Mouse (Mus musculus): Measurements from ENCODE around the gene Plcl2.
"Not testable (repeated sequence)": the region's sequence is repeated elsewhere in the genome, so short reads cannot be mapped to it uniquely, and the experiment has no call there.

Gene Plcl2

DNA sequence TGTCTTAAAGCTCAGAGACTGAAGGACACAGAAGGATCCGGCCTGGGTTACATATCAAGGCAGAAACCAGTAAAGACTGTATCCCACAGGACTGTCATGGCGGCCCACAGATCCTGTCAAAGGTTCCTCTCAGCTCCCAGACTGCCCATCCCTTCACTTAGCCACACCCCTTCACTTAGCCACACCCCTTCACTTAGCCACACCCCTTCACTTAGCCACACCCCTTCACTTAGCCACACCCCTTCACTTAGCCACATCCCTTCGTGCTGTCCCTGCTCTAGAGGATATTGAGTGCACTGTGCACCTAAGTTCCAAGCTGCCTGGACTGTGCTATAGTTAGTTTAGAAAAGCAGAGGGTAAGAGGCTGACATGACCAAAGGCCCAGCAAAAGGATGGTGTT, 118.5 kb downstream of the Plcl2 start:
- DNase-seq = no peak

DNA sequence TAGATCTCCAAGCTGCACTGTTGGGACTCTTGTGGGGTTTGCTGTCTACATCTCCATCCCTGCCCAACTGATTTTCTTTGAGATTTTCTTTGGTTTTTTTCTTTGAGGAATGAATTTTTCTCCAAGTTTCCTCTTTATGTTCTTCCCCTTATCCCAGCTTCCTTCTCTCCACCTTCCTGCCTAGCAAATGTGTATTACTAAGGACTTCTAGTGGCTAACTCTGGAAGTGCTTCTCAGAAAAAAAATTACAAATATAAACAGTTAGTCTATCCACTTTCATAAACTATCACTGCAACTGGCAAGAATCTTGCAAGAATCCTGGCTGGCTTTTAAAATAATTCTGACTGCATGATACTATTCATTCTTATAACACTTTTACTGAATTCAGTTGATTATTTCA, 119.5 kb downstream of the Plcl2 start:
- DNase-seq = no peak

DNA sequence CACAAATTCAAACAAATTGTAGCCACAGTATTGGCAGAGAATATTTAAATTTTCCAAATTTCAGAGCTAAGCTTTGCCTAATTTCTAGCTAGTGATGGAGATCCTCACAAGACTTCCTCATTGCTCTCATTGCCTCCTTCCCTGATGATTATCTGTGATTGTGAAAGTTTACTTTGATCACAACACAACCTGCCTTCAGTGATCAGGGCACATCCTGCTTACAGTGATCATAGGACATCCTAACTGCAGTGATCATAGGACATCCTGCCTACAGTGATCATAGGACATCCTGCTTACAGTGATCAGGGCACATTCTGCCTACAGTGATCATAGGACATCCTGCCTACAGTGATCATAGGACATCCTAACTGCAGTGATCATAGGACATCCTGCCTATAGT, 121.8 kb downstream of the Plcl2 start:
- DNase-seq = not testable (repeated sequence)

DNA sequence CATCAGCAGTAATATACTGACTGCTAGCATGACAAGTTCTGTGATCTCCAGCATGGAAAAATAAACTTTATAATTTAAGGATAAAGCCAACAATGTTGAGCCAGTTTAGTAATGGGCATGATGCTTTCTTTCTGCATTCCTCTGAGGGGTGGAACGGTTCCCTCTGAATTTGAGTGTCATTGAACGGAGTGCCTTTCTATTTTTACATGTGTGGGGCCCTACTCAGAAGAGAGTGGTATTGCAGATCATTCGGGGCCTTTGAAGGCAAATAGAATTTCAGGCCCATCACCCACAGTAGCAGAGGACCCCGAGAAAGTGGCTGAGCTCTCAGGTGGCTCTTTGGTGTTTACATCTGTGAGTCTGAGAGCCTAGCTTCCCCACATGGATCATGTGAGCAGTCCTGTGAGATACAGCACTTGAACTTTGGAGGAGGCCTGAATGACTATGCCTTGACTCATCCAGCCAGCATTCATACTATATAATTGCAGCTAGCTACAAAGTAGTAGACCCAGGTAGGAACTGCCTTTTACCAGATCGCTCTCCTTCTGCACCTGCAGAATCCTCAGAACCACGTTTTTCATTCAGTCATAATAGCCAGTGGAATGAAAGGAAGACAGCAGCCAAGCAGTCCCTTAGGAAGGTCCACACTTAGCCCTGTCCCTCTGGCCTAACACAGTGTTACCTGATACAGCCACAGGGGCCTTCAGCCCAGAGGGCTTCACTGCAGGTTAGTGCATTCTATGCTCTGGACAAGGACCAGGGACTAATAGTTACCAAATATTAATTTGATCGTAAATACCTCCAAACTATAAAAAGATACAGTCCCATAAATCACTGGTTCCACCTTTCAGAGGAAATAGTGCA, 125.0 kb downstream of the Plcl2 start:
- DNase-seq = no peak

DNA sequence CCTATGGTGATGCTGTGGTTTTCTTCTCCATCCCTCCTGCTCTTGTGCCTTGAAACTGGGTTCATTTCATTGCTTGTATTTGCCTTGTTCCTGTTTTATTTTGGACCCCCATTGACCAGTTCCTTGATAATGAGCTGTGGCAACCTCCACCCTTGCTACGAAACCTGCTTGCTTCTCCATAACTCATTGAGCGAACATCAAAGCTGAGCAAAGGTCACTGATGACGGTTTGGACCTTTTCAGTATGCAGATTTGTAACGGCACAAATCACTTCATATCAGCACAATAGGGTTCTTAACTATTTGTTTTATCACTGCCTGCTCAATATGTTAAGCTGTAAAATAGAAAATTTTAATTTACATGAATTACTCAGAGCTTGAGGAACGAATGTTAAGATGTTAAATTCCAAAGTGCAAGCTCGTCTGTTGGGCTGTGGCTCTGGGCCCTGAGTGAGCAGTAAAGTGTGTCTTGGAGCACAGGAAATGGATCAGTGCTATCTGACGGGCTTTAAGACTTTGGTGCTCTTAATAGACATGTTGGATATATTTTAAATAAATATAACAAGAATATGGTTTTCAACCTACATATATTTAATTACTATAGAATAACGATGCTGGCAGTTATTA, 126.9 kb downstream of the Plcl2 start:
- DNase-seq = no peak

DNA sequence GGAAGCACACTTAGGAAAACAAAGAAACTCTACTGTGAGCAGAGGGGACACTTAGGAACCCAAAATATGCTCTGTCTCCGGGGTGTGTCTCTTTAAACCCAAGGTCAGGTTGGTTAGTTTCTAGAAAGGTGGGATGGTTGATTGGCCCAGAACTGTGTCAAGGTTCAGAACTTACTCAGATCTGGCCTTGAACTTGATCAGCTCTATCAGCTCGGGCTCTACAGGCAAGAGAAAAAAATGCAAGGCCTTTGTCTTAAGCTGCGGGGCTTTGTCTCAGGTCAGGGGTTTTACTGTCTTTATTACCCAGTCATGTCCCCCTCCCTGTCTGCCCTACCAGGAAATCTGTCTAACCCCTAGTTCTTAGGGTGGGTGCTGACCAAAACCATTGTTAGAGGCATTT, 129.6 kb downstream of the Plcl2 start:
- no peak for DNase-seq

DNA sequence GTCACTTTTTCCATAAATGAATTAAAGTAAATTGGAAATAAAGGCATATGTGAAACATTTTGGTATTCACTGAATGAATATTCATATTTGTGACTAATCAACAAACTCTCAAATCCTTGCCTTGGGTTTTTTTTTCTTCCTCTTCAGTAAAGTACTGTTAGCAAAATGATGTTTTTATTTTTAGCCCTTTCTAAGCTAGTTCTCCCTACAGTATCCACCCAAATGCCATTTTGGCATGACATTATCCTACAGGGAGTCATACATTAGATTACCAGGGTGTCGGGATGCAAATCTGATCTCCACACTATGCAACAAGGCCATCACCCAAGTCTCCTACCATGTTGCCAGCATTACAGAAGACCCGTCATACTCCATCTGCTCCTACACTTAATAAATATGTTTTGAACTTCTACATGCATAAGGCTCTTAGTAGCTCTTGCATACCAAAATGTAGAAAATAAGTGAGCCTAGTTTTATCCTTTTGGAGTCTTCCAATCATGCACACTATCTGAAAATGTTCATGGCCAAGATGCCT, 131.9 kb downstream of the Plcl2 start:
- DNase-seq = no peak

DNA sequence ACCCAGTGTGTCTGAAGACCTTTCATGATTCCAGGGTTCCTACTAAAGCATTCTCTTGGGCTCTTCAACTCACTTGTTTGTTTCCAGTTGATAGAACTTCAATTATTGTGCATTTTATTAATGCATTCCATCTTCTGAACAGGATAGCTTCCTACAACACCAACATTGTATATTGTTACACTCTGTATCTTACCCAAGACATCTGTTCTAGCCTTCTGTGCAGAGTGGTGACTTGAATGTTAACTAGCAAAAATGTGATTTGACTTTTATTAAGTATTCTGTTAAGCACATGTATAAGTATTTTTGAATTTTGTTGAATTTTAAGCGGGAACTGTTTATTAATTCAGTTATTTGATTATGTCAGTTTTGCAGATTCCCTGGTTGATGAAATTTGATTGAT, 132.7 kb downstream of the Plcl2 start:
- no peak for DNase-seq

DNA sequence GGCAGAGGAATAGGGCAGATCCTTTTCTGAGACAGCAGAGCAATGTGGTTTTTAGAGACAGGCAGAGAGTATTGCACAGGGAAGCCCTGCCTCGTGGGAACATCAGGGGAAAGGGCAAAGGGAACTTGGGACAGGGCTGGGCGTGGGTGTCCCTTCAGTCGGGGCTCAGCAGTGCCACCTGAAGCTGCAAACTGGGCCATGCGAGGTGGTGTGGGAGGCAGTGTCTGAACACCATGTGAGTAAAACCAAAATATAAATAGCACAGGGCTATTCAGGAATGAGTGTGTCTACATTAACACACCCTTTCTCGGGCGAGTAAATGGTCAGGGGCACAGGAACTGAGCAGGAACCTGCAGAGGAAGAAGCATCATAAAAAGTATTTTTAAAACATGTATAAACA, 134.2 kb downstream of the Plcl2 start:
- DNase-seq = no peak

DNA sequence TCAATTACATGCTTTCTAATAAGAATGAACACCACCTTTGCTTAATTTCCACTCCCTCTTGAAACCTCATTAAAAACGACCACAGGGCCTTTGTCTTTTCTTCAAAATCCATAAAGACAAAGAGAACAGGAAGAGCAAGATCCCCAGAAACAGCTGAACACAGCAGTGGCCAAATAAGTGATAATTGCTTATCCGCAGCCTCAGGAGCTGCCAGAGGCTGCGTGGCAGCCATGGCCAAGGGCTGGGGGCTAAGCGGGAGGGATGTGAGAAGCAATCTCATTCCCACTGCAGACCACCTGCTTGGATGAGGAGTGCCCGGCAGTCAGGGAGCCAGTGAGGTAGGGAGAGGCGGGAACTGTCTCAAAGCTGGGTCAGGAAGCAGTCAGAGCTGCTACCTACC, 134.8 kb downstream of the Plcl2 start:
- DNase-seq = no peak

DNA sequence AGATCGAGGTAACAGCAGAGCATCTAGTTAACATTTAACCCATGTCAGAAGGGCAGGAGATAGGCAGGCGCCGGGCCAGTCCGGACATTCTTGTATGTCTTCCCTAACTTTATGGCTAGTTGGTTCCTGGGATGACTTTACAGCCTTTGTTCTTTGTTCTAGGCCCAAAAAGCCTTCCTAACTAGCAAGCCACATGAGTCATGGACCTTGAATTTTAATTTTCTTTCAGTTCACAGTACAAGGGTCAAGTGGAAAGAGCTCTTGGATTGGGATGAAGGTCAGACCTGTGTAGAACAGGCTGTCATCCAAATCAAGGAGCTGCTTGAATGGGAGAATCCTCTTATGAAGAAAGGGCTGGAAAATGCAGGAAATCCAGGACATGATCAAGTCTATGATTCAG, 138.9 kb downstream of the Plcl2 start:
- not testable (repeated sequence) for DNase-seq

DNA sequence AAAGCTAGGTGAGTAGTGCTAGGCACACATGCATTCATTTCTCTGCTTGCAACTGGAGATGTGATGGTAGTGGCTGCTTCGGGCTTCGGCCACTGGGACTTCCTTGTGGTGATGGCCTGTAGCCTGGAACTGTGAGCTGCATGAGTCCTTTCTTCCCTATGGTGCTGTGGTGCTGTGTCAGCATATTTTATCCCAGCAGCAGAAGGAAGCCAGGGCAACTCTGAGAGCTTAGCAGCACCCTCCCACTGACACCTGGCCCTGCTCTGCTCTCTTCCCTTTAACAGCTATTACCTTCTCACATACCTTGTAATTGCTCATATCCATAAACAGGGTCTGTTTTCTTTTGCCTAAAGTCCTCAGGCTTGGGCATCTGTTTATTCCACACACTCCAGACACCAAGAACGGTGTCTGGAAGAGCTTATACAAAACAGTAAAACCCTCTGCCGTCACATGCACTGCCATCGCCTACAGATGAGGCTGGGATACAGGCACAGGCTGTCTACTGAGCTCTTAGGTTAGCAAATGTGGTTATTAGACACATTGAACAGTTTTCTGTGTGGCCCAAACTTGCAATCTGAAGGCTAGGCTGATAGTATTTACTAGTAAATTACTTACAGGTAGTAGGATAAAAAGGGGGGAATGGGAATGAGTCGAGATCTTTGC, 139.7 kb downstream of the Plcl2 start:
- no peak for DNase-seq

DNA sequence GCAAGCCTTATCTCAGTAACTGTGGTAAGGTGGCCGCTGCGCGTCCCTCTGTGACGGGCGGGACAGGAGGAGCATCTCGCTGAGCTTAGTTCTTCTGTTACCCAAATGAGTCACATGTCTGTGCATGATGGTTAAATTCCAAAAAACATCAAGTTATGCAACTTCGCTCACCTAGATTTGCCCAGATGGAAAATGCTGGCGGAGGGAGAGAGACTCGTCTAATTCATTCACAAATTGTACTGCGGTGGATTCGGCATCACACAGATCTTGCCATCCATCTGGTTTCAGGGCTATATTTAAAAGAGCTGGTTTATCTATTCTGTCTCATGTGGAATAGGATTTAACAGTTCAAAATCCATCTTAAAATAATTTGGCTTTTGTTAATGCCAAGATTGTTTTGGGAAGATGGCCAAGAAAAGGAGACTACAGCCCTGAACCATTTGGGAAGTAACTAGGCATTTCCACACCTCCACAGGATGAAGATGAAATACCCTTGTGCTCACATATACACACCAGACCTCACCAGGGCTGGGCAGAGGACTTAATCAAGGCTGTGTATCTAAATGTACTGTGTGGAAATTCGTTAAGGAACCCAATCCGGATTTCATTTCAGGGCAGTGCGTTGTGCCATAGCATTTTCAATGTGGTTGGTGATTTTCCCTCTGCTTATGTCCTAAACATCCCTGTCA, 141.5 kb downstream of the Plcl2 start:
- DNase-seq = no peak

DNA sequence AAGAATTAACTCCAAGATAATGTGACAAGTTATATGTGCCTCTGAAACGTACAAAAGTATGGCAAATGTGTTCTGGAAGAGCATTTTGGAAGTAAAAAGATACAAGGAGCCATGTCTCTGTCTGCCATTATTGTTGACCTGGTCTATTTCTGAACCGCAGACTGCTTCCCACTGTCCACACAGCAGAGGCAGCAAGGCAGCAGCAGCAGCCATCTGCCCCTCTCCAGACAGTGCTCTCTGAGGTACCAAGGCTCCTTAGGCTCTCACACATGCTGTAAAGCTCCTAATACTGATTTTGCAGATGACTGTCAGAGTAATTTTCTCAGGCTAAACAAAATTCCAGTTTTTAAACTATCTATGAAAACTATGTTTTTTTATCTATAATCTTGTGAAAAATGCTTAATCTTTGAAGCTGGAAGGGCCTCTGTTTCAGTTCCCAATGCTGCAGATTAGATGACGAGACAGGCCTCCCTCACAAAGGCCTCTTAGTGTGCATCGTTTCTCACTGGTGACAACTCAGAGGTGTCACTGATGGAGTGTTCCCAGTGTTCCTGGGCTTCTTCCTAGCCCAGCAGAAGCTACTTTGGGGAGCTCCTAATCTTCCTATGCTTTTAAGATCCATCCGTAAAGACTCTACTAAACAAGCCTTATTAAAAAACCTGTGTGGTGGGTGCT, 145.7 kb downstream of the Plcl2 start:
- no peak for DNase-seq

DNA sequence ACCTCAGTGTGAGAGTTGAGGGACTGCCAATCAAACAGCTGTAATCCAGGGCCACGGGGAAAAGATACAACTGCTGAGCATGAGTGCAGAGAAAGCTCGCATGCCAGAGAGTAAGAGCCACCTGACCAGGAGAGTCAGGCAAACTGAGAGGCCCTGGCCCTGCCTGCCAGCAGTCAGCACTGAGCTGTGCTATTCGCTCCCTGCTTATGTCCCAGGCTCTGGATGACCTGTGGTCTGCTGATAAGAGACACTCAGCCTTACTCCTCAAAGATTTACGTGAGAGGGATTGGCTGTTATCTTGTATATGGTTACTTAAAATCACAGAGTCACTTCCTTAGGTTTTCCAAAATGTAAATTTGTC, 146.2 kb downstream of the Plcl2 start:
- DNase-seq = no peak

DNA sequence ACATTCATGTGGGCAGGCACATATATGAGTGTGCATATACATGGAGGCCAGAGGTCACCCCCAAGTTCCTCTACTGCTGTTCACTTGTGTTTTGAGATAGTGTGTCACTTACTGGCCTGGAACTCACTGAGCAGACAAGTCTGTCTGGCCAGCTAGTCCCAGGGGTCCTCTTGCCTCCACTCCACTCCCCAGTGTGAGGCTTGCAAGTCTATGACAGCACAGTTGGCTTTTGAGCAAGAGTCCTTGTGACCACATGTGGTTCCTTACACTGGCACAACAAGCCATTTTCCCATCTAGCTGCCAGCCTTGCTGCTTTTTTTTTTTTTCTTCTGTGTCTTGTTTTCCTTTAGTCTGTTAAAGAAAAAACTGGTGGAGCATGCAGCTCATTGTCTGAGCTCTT, 148.1 kb downstream of the Plcl2 start:
- no peak for DNase-seq

DNA sequence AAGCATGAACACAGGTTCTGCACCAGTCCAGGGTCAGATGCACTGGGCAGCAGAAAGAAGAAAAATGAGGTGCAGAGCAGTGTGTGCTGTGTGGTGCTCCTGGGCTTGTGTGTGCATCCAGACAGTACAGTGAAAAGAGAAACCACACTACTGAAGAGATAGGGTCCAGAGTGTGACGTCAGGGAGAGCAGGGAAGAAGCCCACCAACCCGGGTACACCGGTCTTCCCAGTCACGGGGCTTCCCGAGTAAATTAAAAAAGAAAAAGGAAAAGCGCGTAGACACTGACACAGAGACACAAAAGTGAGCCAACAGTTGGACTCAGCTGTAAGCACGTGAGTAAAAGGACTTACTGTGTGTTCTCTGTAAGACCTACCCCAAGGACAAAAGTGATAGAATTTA, 149.7 kb downstream of the Plcl2 start:
- DNase-seq = no peak

DNA sequence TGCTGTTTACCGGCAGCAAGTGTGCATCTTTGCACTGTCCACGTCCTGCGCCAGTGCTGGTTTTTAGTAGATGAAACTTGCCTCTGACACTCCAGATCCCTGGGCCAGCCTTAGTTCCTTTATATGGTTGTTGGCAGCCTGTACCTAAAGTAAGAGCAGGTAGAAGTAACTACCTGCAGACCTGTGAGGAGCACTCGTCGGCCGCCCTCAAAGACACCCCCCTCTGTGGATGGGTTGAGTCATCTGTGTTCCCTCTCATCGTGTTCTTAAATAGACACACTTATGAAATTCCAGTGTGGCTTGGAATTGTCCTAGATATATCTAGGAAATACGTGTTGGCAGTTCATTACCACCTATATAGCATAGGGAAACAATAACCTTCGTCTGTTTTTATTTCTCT, 158.4 kb downstream of the Plcl2 start:
- no peak for DNase-seq

DNA sequence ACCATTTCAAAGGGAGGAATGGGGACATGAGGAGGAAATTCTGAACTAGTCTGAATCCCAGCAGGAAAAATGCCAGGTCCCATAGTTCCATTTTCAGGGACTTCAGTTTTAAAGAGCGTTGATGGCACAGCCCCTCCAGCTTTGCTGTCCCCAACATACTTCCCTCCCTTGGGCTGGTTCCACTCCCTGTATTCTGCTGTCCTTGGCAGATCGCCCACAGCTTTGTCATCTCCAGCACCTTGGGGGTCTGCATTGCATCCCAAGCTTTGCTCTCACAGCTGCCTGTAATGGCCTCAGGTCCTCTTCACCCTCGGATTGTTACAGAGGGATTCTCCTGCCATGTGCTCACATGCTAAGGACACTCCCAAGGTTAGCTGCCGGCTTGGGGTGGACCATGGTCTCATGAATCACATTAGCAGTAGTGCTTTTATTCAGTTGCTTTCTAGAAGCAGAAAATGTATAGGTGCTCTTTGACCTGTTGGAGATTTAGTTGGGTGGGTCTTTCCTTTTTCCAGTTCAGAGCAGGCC, 159.5 kb downstream of the Plcl2 start:
- DNase-seq = no peak

DNA sequence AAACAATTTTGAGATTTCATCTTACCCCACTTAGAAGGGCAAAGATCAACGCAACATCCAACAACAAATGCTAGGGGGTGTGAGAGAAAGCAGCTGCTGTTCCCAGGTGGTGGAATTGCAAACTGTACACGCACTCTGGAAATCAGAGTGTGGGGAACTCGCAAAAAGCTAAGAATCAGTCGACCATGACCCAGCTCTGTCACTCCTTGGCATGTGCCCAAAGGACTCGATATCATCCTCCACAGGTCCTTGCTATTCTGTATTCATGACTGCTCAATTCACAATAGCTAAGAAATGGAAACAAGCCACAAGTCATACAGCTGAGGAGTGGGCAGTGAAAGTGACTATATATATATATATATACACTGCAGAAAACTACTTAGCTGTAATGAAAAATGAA, 162.2 kb downstream of the Plcl2 start:
- no peak for DNase-seq

DNA sequence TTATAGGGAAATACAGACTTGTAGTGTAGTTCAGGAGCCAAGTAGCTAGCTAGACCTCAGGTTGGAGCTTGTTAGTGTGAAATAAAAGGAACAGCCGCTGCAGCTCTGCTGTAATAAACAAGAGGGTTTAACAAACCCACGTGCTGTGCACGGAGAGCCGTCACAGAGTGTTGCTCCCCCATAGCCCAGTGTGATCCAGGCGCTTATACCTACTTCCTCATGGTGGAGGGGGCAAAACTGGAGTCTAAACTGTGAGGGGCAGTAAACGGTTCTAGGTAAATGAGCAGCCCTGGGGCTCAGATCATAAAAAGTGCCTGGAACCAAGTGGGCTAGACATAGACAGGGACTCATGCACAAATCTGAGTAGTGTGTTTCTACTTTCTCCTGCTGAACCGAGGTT, 165.4 kb downstream of the Plcl2 start:
- no peak for DNase-seq

DNA sequence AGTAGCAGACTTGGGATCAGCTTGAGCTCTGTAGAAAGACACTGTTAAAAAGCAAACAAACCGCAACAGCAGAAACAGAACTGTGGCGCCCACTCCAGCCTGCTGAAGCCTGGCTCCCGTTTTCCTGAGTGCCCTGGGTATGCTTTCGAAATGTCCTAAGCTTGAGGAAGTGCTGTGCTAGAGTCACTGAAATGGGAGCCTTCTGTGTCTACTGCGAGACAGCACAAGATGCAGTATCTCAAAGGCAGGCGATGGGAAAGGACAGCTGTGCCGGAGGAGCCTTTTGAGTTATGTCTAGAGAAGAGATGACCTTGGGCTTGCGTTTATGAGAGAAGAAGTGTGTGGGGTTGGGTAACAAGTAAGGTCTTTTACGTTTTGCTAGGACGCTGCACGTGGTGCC, 166.0 kb downstream of the Plcl2 start:
- no peak for DNase-seq

DNA sequence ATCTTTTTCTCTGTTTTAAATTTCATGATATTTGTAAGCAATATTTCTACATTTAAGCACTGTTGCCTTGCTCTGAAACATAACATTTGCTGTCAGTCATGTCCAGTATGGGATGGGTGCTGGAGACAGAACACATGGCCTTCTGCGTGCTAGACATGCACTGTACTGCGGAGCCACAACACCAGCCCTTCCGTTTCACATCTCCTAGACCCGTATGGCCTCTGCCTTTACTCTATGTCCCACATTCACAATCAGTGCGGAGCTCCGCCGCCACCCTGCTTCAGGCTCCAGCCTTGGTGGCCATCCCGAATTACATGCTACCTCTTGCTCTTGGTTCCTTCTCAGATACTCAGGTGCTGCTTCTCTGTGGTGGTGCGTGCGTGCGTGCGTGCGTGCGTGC, 168.1 kb downstream of the Plcl2 start:
- DNase-seq = no peak
